Mouse (Mus musculus): ENCODE data around the gene Isy1. TPM values are rescaled to one million over a fixed set of nuclear protein-coding genes. Genes with fewer than 3 reads are reported as not detected.

Isy1 gene
- total RNA-seq, 2 experiments from 2014 or later: 17.7 to 21.1 TPM

DNA sequence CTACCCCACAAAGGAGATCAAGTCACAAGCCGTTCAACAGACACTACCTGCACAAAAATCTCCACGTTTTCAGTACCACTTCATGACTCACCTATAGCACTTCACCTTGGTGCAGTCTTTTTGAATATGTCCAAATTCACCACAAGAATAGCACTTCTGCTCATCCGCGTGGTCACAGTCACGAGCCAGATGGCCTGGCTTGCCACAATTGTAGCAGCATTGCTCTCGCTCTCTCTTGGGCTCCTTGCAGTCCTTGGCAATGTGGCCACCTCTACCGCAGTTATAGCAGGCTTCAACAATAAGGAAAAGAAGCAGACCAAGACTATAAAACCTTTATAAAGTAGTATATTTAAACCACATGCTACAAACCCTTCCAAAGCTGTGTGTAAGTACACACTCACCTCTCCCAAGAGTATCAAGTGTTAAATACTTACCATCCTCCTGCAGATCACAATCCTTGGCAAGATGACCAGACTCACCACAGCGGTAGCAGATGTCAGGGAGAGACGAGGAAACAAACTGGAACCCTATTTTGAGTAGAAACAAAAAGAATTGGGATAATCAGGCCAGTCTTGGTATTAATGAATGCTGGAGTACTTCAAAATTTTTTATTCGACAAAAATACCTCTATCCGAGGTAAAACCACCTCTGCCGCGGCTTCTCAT lies 6.6 kb upstream of the Isy1 start:
- no peak for TF ChIP-seq CTCF (IDR thresholded peaks at IDR 0.05)
- Histone ChIP-seq H3K27ac (no peak overlapping the region), H3K4me3 (no peak overlapping the region)
- intact Hi-C loops (cut with DNase I): no loop called here
- no peak for DNase-seq

DNA sequence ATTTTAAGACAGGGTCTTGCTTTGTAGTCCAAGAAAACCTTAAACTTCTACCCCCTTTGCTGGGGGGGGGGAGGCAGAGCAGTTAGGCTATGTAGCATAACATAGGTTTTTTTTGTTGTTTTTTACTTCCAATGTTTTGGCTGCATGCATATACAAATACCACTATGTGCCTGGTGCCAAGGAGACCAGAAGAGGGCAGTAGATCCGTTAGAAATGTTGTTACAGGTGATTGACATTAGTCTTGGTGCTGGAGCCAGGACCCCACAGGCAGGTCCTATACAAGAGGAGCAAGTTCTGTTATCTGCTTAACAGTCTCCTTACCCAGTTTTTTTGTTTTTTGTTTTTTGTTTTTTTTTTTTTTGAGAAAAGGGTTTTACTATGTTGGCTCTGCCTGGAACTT lies 3.7 kb upstream of the Isy1 start:
- peak; percentile 43 for TF ChIP-seq CTCF (IDR thresholded peaks at IDR 0.05)
- Histone ChIP-seq H3K27ac (no peak overlapping the region), H3K4me3 (no peak overlapping the region)
- intact Hi-C loops (cut with DNase I): no loop called here
- no peak for DNase-seq

DNA sequence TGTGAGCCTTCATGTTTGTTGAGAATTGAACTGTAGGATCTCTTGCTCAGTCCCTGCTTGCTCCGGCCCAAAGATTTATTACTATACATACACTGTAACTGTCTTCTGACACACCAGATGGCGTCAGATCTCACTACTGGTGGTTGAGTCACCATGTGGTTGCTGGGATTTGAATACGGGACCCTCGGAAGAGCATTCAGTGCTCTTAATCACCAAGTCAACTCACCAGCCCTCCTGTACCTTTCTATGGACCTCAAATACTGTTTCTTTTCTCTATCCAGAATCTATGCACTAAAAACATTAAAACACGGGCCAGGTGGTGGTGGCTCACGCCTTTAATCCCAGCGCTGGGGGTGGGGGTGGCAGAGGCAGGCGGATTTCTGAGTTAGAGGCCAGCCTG lies 3.0 kb upstream of the Isy1 start:
- H3K27ac ChIP-seq: no peak overlapping the region
- H3K4me3 ChIP-seq: no peak overlapping the region
- intact Hi-C loops (cut with DNase I): no loop called here
- no peak for DNase-seq
- TF ChIP-seq CTCF (IDR thresholded peaks at IDR 0.05): no peak

DNA sequence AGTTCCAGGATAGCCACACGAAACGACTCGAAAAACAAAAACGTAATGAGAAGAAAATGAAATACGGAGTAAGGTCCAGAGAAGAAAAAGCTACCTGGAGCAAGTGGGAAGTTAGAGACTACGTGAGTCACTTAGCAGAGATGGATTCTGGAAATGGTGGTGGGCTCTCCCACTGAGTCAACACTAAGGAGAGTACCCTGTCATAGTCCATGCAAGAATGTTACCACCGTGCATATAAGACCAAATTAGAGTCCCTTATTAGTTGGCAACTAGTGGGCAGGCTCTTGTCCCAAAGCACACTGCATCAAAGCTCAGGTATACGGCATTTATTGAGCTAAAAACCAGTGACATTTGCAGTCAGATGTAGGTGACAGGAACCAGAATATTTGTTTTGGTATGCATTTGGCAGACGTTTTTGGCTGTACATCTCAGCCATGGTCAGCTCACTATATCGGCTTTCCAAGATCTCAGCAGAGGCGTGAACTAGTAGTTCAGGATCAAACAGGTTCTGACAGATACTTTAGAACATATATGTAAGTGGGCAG lies 1.3 kb upstream of the Isy1 start:
- intact Hi-C loops (cut with DNase I): loop anchor here (2.0 kb wide), 1 partner anchor 47 kb away; the partner anchor contains the start of gene Copg1
- no peak for TF ChIP-seq CTCF (IDR thresholded peaks at IDR 0.05)
- Histone ChIP-seq H3K4me3 (peak overlapping the region; percentile 81; the same call in 1 of the 2 replicates), H3K27ac (peak overlapping the region; percentile 100)
- DNase-seq: no peak

DNA sequence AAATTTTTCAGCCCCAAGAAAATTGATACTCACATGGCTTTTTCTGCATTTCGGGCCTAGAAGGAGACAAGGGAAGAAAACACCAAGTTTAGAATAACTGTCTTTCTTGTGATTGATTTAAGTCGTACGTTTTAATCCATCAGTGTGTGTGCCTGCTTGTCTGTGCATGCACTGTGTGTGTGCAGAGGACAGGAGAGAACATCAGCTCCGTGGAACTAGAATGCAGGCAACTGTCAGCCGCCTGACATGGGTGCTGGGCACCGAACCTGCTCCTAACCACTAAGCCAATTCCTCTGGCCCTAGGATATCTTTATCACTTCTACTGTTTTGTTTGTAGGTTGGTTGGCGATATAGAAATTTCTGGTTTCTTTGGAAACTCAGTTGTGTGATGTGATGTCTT lies 2.9 kb downstream of the Isy1 start, which contains the start of gene Gm45140:
Gene Gm45140, minus strand, starts transcription at position 101 of the 400 bp plus-strand sequence.
- H3K4me3 ChIP-seq: no peak within 1 kb of the TSS
- intact Hi-C loops (cut with DNase I): no loop called here
- no peak within 1 kb of the TSS for H3K27ac ChIP-seq
- no peak for DNase-seq
- TF ChIP-seq CTCF (IDR thresholded peaks at IDR 0.05): no peak

DNA sequence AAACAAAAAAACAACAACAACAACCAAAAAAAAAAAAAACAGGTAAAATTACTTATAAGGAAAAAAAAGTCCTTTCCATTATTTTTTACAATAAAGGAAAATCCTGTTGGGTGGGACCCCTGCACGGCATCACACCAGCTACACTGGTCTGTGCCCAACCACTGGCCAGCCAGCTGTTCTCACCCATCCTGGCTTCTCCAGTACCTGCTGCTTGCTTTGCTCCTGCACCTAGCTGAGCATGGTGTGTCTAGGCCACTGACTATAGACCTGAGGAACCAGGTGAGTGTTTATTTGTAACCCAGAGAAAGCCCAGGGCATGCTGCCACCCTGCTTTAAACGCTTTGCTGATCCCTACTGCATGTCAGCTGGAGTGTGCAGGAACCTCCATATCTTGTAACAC lies 18.2 kb downstream of the Isy1 start:
- intact Hi-C loops (cut with DNase I): no loop called here
- Histone ChIP-seq H3K4me3 (no peak overlapping the region), H3K27ac (no peak overlapping the region)
- DNase-seq: no peak
- no peak for TF ChIP-seq CTCF (IDR thresholded peaks at IDR 0.05)

DNA sequence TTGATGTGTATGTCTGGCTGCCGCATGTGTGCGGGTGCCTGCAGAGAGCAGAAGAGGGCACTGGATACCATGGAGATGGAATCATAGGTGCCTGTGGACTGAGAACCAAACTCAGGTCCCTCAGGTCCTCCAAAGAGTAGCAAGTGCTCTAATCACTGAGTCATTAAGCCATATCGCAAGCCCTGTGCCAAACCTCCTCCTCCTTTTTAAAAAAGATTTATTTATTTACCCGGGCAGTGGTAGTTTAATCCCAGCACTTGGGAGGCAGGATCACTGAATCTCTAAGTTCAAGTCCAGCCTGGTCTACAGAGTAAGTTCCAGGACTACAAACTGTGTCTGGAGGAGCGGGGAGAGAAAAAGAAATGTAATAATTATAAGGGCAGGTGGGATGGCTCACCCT lies 24.1 kb downstream of the Isy1 start:
- Histone ChIP-seq H3K27ac (no peak overlapping the region), H3K4me3 (no peak overlapping the region)
- no peak for TF ChIP-seq CTCF (IDR thresholded peaks at IDR 0.05)
- DNase-seq: no peak
- intact Hi-C loops (cut with DNase I): loop anchor here (5.0 kb wide), 1 partner anchor 52 kb away; no protein-coding TSS in a partner anchor

DNA sequence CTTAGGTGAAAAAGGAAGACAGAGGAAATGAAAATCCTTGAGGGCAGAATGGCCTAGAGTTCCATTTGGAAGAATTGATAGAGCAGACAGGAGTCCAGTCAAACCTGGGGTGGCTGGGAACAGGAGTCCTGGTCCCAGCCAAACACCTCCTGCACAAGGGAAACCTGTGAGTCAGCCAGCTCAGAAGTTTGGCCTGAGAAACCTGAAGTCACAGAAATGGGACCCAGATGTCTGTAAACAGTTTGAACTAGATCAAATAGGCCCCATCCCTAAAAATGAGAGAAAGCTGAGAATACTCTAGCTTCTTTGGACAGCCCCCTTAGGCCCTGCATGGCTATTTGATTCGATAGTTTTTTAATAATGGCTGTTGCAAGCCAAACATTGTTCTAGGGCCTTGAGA lies 25.9 kb downstream of the Isy1 start:
- DNase-seq: no peak
- Histone ChIP-seq H3K27ac (peak overlapping the region; percentile 95), H3K4me3 (peak overlapping the region; percentile 90)
- intact Hi-C loops (cut with DNase I): loop anchor here (5.0 kb wide), 1 partner anchor 50 kb away; no protein-coding TSS in a partner anchor
- TF ChIP-seq CTCF (IDR thresholded peaks at IDR 0.05): no peak

DNA sequence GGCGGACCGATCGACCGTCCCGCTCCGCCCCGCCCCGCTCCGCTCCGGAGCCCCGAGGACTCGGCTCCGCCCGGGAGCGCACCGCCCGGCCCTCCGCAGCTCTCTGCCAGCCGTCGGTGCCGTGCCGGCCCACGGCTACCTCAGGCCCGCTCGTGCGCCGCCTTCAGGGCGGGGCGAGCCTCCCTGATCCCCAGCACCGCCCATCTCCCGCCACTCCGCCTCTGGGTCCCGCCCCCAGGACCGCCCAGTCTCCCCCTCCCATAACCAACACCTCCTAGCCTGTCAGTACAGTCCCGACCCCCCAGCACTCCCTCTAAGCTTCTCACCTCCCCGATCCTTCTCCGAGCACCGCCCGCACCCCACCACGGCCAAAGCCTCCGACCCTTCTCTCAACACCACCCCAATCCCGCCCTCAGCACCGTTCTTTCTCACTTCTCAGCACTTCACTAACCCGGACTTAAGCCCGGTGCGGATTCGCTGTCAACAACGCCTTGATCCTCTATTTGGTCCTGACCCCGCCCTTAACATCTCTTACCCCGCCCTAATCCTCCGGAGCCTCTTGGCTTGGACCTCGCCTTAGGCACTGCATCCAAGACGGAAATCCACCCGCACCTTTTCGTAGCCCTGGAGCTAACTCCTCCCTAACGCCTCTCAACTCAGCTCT lies 26.8 kb downstream of the Isy1 start, which contains the start of gene Rab43:
Gene Rab43, minus strand, starts transcription at position 490 of the 664 bp plus-strand sequence.
- Histone ChIP-seq H3K4me3 (peak within 1 kb of the TSS; percentile 90), H3K27ac (peak within 1 kb of the TSS; percentile 95)
- TF ChIP-seq CTCF (IDR thresholded peaks at IDR 0.05): peak; percentile 49
- intact Hi-C loops (cut with DNase I): loop anchor here (5.0 kb wide), 1 partner anchor 50 kb away; no protein-coding TSS in a partner anchor
- DNase-seq: peak; percentile 98

DNA sequence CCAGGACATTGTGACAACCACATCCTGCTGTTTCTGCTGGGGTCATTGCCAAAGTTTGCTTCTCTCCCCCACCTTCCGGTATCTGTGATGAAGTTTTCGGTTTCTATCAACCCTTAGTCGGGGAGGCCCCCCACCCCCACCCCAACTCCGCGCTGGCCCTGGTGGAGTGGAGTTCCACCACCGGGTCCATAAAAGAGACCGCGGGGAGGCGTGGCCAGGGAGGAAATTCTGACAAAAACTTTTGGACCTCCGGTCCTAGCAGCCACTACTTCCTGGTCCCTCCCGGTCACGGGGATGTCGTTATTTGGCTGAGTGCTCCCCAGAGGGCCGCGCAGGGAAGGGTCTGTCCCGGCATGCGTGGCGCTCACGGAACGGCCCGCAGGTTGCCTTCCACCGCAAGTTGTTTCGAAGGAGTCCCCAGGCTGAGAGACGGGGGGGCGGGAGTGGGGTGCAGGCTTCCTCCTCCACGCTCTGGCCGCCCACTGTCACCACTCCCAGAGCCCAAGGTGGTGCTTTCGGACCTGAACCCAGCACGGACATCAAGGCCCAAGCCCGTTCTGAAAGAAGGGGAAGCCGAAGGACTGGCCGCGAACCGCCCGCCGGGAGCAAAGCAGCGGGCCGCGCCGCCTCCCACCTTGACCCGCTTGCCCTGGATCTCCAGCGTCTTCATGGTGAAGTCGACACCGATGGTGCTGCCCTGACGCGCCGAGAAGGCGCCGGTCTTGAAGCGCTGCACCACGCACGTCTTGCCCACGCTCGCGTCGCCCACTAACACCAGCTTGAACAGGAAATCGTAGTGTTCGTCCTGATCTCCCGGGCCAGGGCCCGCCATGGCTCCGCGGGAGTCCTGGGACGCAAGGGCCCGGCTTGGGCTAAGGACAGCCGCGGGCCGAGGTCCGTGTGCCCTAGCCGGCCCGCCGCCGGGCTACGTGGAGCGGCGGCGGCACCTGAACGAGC lies 27.6 kb downstream of the Isy1 start:
- peak overlapping the region; percentile 90 for H3K4me3 ChIP-seq
- peak overlapping the region; percentile 95 for H3K27ac ChIP-seq
- TF ChIP-seq CTCF (IDR thresholded peaks at IDR 0.05): no peak
- DNase-seq: peak; percentile 78
- intact Hi-C loops (cut with DNase I): loop anchor here (5.0 kb wide), 1 partner anchor 49 kb away; no protein-coding TSS in a partner anchor

DNA sequence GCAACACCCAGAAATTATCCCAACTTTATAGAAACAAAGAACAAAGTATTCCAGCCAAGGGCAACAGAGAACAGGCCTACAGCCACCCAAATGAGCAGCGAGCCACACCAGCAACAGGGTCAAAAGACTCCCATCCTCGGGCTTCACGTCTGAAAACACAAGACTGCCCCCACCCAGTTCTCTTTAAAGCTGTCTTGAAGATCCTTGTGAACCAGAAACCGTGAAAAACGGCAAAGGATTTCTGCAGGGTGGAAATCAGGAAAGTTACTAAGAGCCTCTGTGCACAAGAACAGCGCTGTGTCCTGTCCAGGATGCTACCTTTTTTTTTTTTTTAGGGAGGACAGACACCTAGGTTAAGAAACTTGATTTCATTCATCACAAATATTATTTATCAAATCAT lies 28.3 kb downstream of the Isy1 start:
- H3K4me3 ChIP-seq: peak overlapping the region; percentile 90
- DNase-seq: no peak
- intact Hi-C loops (cut with DNase I): loop anchor here (5.0 kb wide), 1 partner anchor 48 kb away; no protein-coding TSS in a partner anchor
- no peak for TF ChIP-seq CTCF (IDR thresholded peaks at IDR 0.05)
- H3K27ac ChIP-seq: peak overlapping the region; percentile 95

DNA sequence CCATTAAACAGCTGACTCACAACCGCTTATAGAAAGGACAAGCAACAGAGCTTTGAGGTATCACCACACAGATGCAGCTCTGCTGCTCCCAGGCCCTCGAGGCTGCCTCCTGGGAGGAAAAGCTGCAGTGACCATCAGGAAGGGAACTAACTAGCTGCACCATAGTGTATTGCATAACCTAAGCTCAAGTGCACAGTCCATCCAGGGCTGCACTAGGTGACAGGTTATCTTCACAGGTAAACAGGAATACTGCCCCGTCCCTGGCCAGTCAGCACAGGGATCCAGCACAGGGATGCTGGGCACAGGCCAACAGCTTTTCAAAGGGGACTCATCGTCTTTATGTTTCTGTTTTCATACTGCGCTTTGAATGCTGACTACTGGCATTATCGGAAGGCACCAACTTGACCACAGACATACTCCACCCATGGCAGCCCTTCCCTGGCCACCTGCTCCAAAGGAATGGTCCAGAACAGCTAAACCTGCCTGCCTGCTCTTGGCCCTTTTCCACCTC lies 28.9 kb downstream of the Isy1 start:
- H3K4me3 ChIP-seq: peak overlapping the region; percentile 90
- TF ChIP-seq CTCF (IDR thresholded peaks at IDR 0.05): no peak
- intact Hi-C loops (cut with DNase I): loop anchor here (5.0 kb wide), 1 partner anchor 47 kb away; no protein-coding TSS in a partner anchor
- H3K27ac ChIP-seq: peak overlapping the region; percentile 95
- DNase-seq: no peak
